Comparison of ENCODE assay signal across 10 mouse cellular contexts in the genomic region with DNA sequence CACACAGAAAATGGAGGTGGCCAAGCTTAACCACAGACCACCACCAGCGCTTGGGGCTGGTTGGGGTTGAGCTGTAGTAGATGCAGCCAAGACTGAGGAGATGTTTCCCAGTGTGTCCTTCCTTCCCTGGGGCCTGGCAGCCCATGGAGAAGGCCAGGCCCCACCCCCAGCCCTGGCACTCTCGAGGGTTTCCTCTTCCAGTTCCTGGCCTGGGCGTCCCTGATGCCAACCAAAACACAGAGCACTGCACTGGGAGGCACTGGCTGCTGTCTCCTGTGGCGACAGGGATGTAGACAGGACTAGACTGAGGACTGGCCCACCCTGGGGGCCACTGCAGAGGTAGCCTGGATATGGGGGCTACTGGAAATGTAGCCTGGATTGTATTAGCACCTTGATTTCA. TPM values are rescaled to one million over a fixed set of nuclear protein-coding genes. Genes with fewer than 3 reads are reported as not detected.
DNase-seq lines count a peak whose midpoint lies in the region; ATAC-seq lines count a peak whose summit lies in the region.
"Had no signal": no experiment of that assay in that cellular context is flagged by ENCODE, and none has a peak within 500 bp of the region (broad histone marks: within the 10 kb centered on the region; RNA-seq: fewer than 3 reads in every experiment).

No protein-coding gene starts in this region.

- peak; percentile 47 for ATAC-seq in common myeloid progenitor, adult 5-6 weeks (replicated peaks; ENCODE audit: low read depth, poor library complexity, severe bottlenecking)
- 0 out of 2 replicates have a peak, but pooled peaks have one; percentile 51 for ATAC-seq in lung, embryonic 16.5 days (ENCODE audit: low read depth)

- 65% methylated on average over 4 of the region's 4 CpGs for WGBS in heart, embryonic 10.5 days
- WGBS in lung, embryonic 16.5 days = 65% methylated on average over 4 of the region's 4 CpGs

- peaks cover 43% of the 10 kb centered on the region for H3K36me3 ChIP-seq in heart, embryonic 10.5 days
- H3K36me3 ChIP-seq in lung, embryonic 16.5 days (ENCODE audit: control insufficient read depth, insufficient read depth, low read length) = no peaks in the 10 kb centered on the region

- H3K9me3 ChIP-seq in heart, embryonic 10.5 days = no peaks in the 10 kb centered on the region
- no peaks in the 10 kb centered on the region for H3K9me3 ChIP-seq in lung, embryonic 16.5 days (ENCODE audit: control insufficient read depth, low read length)

- H3K9ac ChIP-seq in lung, embryonic 16.5 days (ENCODE audit: low read length) = no peak overlapping the region
- H3K9ac ChIP-seq: lung, embryonic 14.5 days had no signal

- H3K4me3 ChIP-seq in heart, embryonic 10.5 days = no peak overlapping the region
- H3K4me3 ChIP-seq in lung, embryonic 16.5 days (ENCODE audit: low read length) = no peak overlapping the region
- H3K4me3 ChIP-seq: forebrain, embryonic 10.5 days had no signal

- no peak overlapping the region for H3K4me2 ChIP-seq in lung, embryonic 16.5 days (ENCODE audit: low read depth, low read length)
- H3K4me2 ChIP-seq: lung, embryonic 14.5 days had no signal

- peak; percentile 97 for DNase-seq in heart, adult 11 months
- no peak for DNase-seq in heart, embryonic 10.5 days (ENCODE audit: low spot score)
- peak; percentile 37 for DNase-seq in Muller cell, postnatal 12 days (ENCODE audit: inconsistent ontology term)
- no peak for DNase-seq in frontal cortex, postnatal 36 days (ENCODE audit: low spot score in 2 of 2)
- no peak for DNase-seq in thymus, postnatal 0 days (ENCODE audit: low spot score)
- DNase-seq: kidney, adult 2 months; lung, embryonic 14.5 days had no signal

- H3K4me1 ChIP-seq in heart, embryonic 10.5 days = peaks cover 41% of the 10 kb centered on the region
- no peaks in the 10 kb centered on the region; the same call in 1 of the 2 replicates for H3K4me1 ChIP-seq in lung, embryonic 16.5 days (replicated peaks; ENCODE audit: control insufficient read depth, insufficient read depth, low read length)

- no peaks in the 10 kb centered on the region for H3K27me3 ChIP-seq in heart, embryonic 10.5 days (ENCODE audit: insufficient read depth, poor library complexity, severe bottlenecking)
- no peaks in the 10 kb centered on the region for H3K27me3 ChIP-seq in lung, embryonic 16.5 days (ENCODE audit: control insufficient read depth, insufficient read depth, low read depth, low read length)

- no peak overlapping the region for H3K27ac ChIP-seq in heart, embryonic 10.5 days
- H3K27ac ChIP-seq in lung, embryonic 16.5 days (ENCODE audit: low read length) = no peak overlapping the region
- H3K27ac ChIP-seq: forebrain, embryonic 10.5 days had no signal

RNA-seq across cellular contexts. Expression of a gene that starts 33.8 kb away (rescaled TPM):
- polyA plus RNA-seq in heart, embryonic 10.5 days (2016; fragmentation: Nextera tagmentation; extraction: Ambion mirVana) = 24.2 and 31.6 TPM in 2 replicates
- total RNA-seq in common myeloid progenitor, adult 5-6 weeks (2017) = not detected in 2 replicates
- 22.4 and 24.1 TPM in 2 replicates for polyA plus RNA-seq in lung, embryonic 16.5 days (2015; fragmentation: Nextera tagmentation; extraction: Ambion mirVana)
- 2.9 and 3.1 TPM in 2 replicates for polyA plus RNA-seq in thymus, postnatal 0 days (2015; fragmentation: Nextera tagmentation; extraction: Ambion mirVana)

RNA-seq across cellular contexts. Expression of a gene that starts 50.8 kb away (rescaled TPM):
- polyA plus RNA-seq in heart, embryonic 10.5 days (2016; fragmentation: Nextera tagmentation; extraction: Ambion mirVana) = 0.52 and 1.1 TPM in 2 replicates
- not detected in 2 replicates for total RNA-seq in common myeloid progenitor, adult 5-6 weeks (2017)
- polyA plus RNA-seq in lung, embryonic 16.5 days (2015; fragmentation: Nextera tagmentation; extraction: Ambion mirVana) = 0.24 and 0.30 TPM in 2 replicates
- polyA plus RNA-seq in thymus, postnatal 0 days (2015; fragmentation: Nextera tagmentation; extraction: Ambion mirVana) = 0.90 and 1.1 TPM in 2 replicates

Comparison
In these comparisons a context has a peak if more than half of its experiments do, and no peak if none do; other contexts are left out.
1. DNase-seq: peak in heart, adult 11 months (single experiment) and Muller cell, postnatal 12 days (single experiment); none in heart, embryonic 10.5 days (single experiment), frontal cortex, postnatal 36 days (0 of 2) and thymus, postnatal 0 days (single experiment).